Comparison of ENCODE assay signal across 8 mouse cellular contexts in genomic region chr1:135794216-135795134, GRCm38 (mm10). TPM values are rescaled to one million over a fixed set of nuclear protein-coding genes. Genes with fewer than 3 reads are reported as not detected.
DNase-seq lines count a peak whose midpoint lies in the region; ATAC-seq and TF ChIP-seq lines count a peak whose summit lies in the region.

No protein-coding gene starts in this region.

- peak; percentile 53 for DNase-seq in gastrocnemius, adult 2 months
- DNase-seq in gastrocnemius, postnatal 36 days = no peak
- DNase-seq in thymus, postnatal 4 days = no peak
- DNase-seq in left cerebral cortex, postnatal 36 days (ENCODE audit: low spot score in 2 of 2) = no peak

- no peak overlapping the region for H3K9ac ChIP-seq in embryonic facial prominence, embryonic 15.5 days
- no peak overlapping the region for H3K9ac ChIP-seq in limb, embryonic 13.5 days
- no peak overlapping the region for H3K9ac ChIP-seq in midbrain, embryonic 16.5 days (ENCODE audit: low read depth, low read length)

- peak overlapping the region; percentile 76 for H3K27ac ChIP-seq in gastrocnemius, adult 2 months
- peak overlapping the region; percentile 85 for H3K27ac ChIP-seq in embryonic facial prominence, embryonic 15.5 days (replicated peaks)
- H3K27ac ChIP-seq in limb, embryonic 13.5 days = no peak overlapping the region
- H3K27ac ChIP-seq in midbrain, embryonic 16.5 days (ENCODE audit: low read length) = no peak overlapping the region

- no peaks in the 10 kb centered on the region for H3K9me3 ChIP-seq in embryonic facial prominence, embryonic 15.5 days (replicated peaks)
- H3K9me3 ChIP-seq in limb, embryonic 13.5 days = no peaks in the 10 kb centered on the region
- no peaks in the 10 kb centered on the region for H3K9me3 ChIP-seq in midbrain, embryonic 16.5 days (replicated peaks; ENCODE audit: control insufficient read depth, low read length, poor library complexity, severe bottlenecking)

- peak overlapping the region; percentile 55 for H3K4me3 ChIP-seq in gastrocnemius, adult 2 months
- peak overlapping the region; percentile 22 for H3K4me3 ChIP-seq in embryonic facial prominence, embryonic 15.5 days (replicated peaks)
- peak overlapping the region; percentile 29 for H3K4me3 ChIP-seq in limb, embryonic 13.5 days
- peak overlapping the region; percentile 17; the same call in 1 of the 2 replicates for H3K4me3 ChIP-seq in midbrain, embryonic 16.5 days (ENCODE audit: low read depth, low read length)

- peak; percentile 51; the same call in 1 of the 2 replicates for ATAC-seq in embryonic facial prominence, embryonic 15.5 days (ENCODE audit: insufficient number of reproducible peaks, low FRiP score, low TSS enrichment, low read depth)
- ATAC-seq in limb, embryonic 13.5 days (ENCODE audit: low FRiP score, low read depth) = peak; percentile 58
- no peak for ATAC-seq in midbrain, embryonic 16.5 days
- ATAC-seq in erythroid progenitor cell, adult 5-6 weeks (replicated peaks; ENCODE audit: low FRiP score, poor library complexity, severe bottlenecking) = no peak

- intact Hi-C loops in gastrocnemius, adult 2 months (cut with DNase I) = no loop called here
- intact Hi-C loops in gastrocnemius, postnatal 36 days (cut with DNase I) = no loop called here
- intact Hi-C loops in left cerebral cortex, postnatal 36 days (cut with DNase I) = no loop called here

- H3K4me2 ChIP-seq in embryonic facial prominence, embryonic 15.5 days (replicated peaks) = peak overlapping the region; percentile 48
- H3K4me2 ChIP-seq in limb, embryonic 13.5 days (replicated peaks) = peak overlapping the region; percentile 61
- H3K4me2 ChIP-seq in midbrain, embryonic 16.5 days (ENCODE audit: low read length) = peak overlapping the region; percentile 55; the same call in 1 of the 2 replicates

- no peaks in the 10 kb centered on the region for H3K36me3 ChIP-seq in embryonic facial prominence, embryonic 15.5 days
- no peaks in the 10 kb centered on the region for H3K36me3 ChIP-seq in limb, embryonic 13.5 days
- no peaks in the 10 kb centered on the region for H3K36me3 ChIP-seq in midbrain, embryonic 16.5 days (ENCODE audit: control insufficient read depth, insufficient read depth, low read length)

- no peaks in the 10 kb centered on the region for H3K27me3 ChIP-seq in embryonic facial prominence, embryonic 15.5 days
- H3K27me3 ChIP-seq in limb, embryonic 13.5 days = peaks cover 27% of the 10 kb centered on the region
- no peaks in the 10 kb centered on the region for H3K27me3 ChIP-seq in midbrain, embryonic 16.5 days (ENCODE audit: control insufficient read depth, insufficient read depth, low read depth, low read length)

- TF ChIP-seq CTCF in gastrocnemius, adult 2 months (IDR thresholded peaks at IDR 0.05) = no peak

- 33% methylated on average over 20 of the region's 20 CpGs for WGBS in embryonic facial prominence, embryonic 15.5 days
- WGBS in limb, embryonic 13.5 days = 34% methylated on average over 20 of the region's 20 CpGs
- 23% methylated on average over 20 of the region's 20 CpGs for WGBS in midbrain, embryonic 16.5 days

- H3K4me1 ChIP-seq in embryonic facial prominence, embryonic 15.5 days = peaks cover 26% of the 10 kb centered on the region
- peaks cover 26% of the 10 kb centered on the region for H3K4me1 ChIP-seq in limb, embryonic 13.5 days
- H3K4me1 ChIP-seq in midbrain, embryonic 16.5 days (ENCODE audit: control insufficient read depth, insufficient read depth, low read length) = peaks cover 9% of the 10 kb centered on the region

RNA-seq across cellular contexts. Expression of gene Tnni1, which starts 15.2 kb away (rescaled TPM):
- total RNA-seq in gastrocnemius, adult 2 months (2021) = 100 to 1,000 TPM; 184 to 604 TPM
- 100 to 1,000 TPM in 1 of 2 experiments, 10 to 100 TPM in 1; 69.4 to 433 TPM for total RNA-seq in gastrocnemius, postnatal 36 days (2021)
- polyA plus RNA-seq in embryonic facial prominence, embryonic 15.5 days (2015; fragmentation: Nextera tagmentation; extraction: Ambion mirVana) = 297 and 410 TPM in 2 replicates
- 241 and 246 TPM in 2 replicates for polyA plus RNA-seq in limb, embryonic 13.5 days (2015; fragmentation: Nextera tagmentation; extraction: Ambion mirVana)
- 0.35 and 1.1 TPM in 2 replicates for polyA plus RNA-seq in midbrain, embryonic 16.5 days (2015; fragmentation: Nextera tagmentation; extraction: Ambion mirVana)
- not detected in 2 replicates for total RNA-seq in erythroid progenitor cell, adult 5-6 weeks (2015; ENCODE audit: low replicate concordance)
- not detected in 2 replicates for total RNA-seq in erythroid progenitor cell, adult 5-6 weeks (2017; ENCODE audit: low replicate concordance)
- total RNA-seq in left cerebral cortex, postnatal 36 days (2021) = 1 to 10 TPM; 2.2 to 4.8 TPM

RNA-seq across cellular contexts. Expression of gene Lad1, which starts 23.9 kb away (rescaled TPM):
- total RNA-seq in gastrocnemius, adult 2 months (2021) = not detected
- not detected for total RNA-seq in gastrocnemius, postnatal 36 days (2021)
- 57.9 and 58.0 TPM in 2 replicates for polyA plus RNA-seq in embryonic facial prominence, embryonic 15.5 days (2015; fragmentation: Nextera tagmentation; extraction: Ambion mirVana)
- 7.2 and 8.5 TPM in 2 replicates for polyA plus RNA-seq in limb, embryonic 13.5 days (2015; fragmentation: Nextera tagmentation; extraction: Ambion mirVana)
- polyA plus RNA-seq in midbrain, embryonic 16.5 days (2015; fragmentation: Nextera tagmentation; extraction: Ambion mirVana) = 0.95 and 1.3 TPM in 2 replicates
- 0.72 TPM in 1 of 2 replicates, not detected in the other for total RNA-seq in erythroid progenitor cell, adult 5-6 weeks (2015; ENCODE audit: low replicate concordance)
- total RNA-seq in erythroid progenitor cell, adult 5-6 weeks (2017; ENCODE audit: low replicate concordance) = not detected in 2 replicates
- 1 to 10 TPM; 1.1 to 1.5 TPM for total RNA-seq in left cerebral cortex, postnatal 36 days (2021)

RNA-seq across cellular contexts. Expression of gene Phlda3, which starts 28.6 kb away (rescaled TPM):
- 100 to 1,000 TPM in 1 of 2 experiments, 10 to 100 TPM in 1; 78.0 to 140 TPM for total RNA-seq in gastrocnemius, adult 2 months (2021)
- total RNA-seq in gastrocnemius, postnatal 36 days (2021) = 100 to 1,000 TPM; 108 to 122 TPM
- 113 and 119 TPM in 2 replicates for polyA plus RNA-seq in embryonic facial prominence, embryonic 15.5 days (2015; fragmentation: Nextera tagmentation; extraction: Ambion mirVana)
- 56.6 and 62.8 TPM in 2 replicates for polyA plus RNA-seq in limb, embryonic 13.5 days (2015; fragmentation: Nextera tagmentation; extraction: Ambion mirVana)
- polyA plus RNA-seq in midbrain, embryonic 16.5 days (2015; fragmentation: Nextera tagmentation; extraction: Ambion mirVana) = 26.6 and 33.0 TPM in 2 replicates
- not detected in 2 replicates for total RNA-seq in erythroid progenitor cell, adult 5-6 weeks (2015; ENCODE audit: low replicate concordance)
- not detected in 2 replicates for total RNA-seq in erythroid progenitor cell, adult 5-6 weeks (2017; ENCODE audit: low replicate concordance)
- 10 to 100 TPM; 18.2 to 28.8 TPM for total RNA-seq in left cerebral cortex, postnatal 36 days (2021)

RNA-seq across cellular contexts. Expression of gene Tnnt2, which starts 41.7 kb away (rescaled TPM):
- total RNA-seq in gastrocnemius, adult 2 months (2021) = 1 to 10 TPM in 1 of 2 experiments, under 1 TPM in 1; 0.77 to 3.3 TPM
- 1 to 10 TPM; 2.9 to 5.4 TPM for total RNA-seq in gastrocnemius, postnatal 36 days (2021)
- 151 and 208 TPM in 2 replicates for polyA plus RNA-seq in embryonic facial prominence, embryonic 15.5 days (2015; fragmentation: Nextera tagmentation; extraction: Ambion mirVana)
- polyA plus RNA-seq in limb, embryonic 13.5 days (2015; fragmentation: Nextera tagmentation; extraction: Ambion mirVana) = 84.9 and 88.9 TPM in 2 replicates
- polyA plus RNA-seq in midbrain, embryonic 16.5 days (2015; fragmentation: Nextera tagmentation; extraction: Ambion mirVana) = 0.46 and 0.53 TPM in 2 replicates
- not detected in 2 replicates for total RNA-seq in erythroid progenitor cell, adult 5-6 weeks (2015; ENCODE audit: low replicate concordance)
- not detected in 2 replicates for total RNA-seq in erythroid progenitor cell, adult 5-6 weeks (2017; ENCODE audit: low replicate concordance)
- total RNA-seq in left cerebral cortex, postnatal 36 days (2021) = 1 to 10 TPM; 5.8 to 7.5 TPM

Comparison
In these comparisons a context has a peak if more than half of its experiments do, and no peak if none do; other contexts are left out.
1. H3K27ac ChIP-seq: peak in gastrocnemius, adult 2 months (single experiment) and embryonic facial prominence, embryonic 15.5 days (single experiment); none in limb, embryonic 13.5 days (single experiment) and midbrain, embryonic 16.5 days (single experiment).
2. ATAC-seq: peak in embryonic facial prominence, embryonic 15.5 days (single experiment) and limb, embryonic 13.5 days (single experiment); none in midbrain, embryonic 16.5 days (single experiment) and erythroid progenitor cell, adult 5-6 weeks (single experiment).
3. RNA of gene Tnni1, which starts 15.2 kb away (total RNA-seq): 184 to 604 TPM in gastrocnemius, adult 2 months and 69.4 to 433 TPM in gastrocnemius, postnatal 36 days; 2.2 to 4.8 TPM in left cerebral cortex, postnatal 36 days and not detected in erythroid progenitor cell, adult 5-6 weeks; every median in the first group is over 10 times any median in the second.
4. RNA of gene Phlda3, which starts 28.6 kb away (total RNA-seq): 78.0 to 140 TPM in gastrocnemius, adult 2 months, 108 to 122 TPM in gastrocnemius, postnatal 36 days and 18.2 to 28.8 TPM in left cerebral cortex, postnatal 36 days; not detected in erythroid progenitor cell, adult 5-6 weeks; every median in the first group is over 10 times any median in the second.
5. Peak in every context shown above with its lines, with median percentiles within 50 percentile points of each other: H3K4me3 ChIP-seq and H3K4me2 ChIP-seq.